Mouse (Mus musculus) stomach, postnatal 0 days (tissue): ENCODE measurements at regions not wholly inside any gene's neighbourhood (a gene's known extent, or its start where the extent isn't known, plus 50 kb on each side); places are given as distances from the start of the nearest gene placed in this dataset.
"Not testable (repeated sequence)": the region's sequence is repeated elsewhere in the genome, so short reads cannot be mapped to it uniquely, and the experiment has no call there.

ENCODE experiments used
- ATAC-seq: fragments of 200-750 bp; cut with Nextera tagmentation; 2 replicates; pipeline ENCODE4 v1.8.0; 2017; ENCODE audit not compliant: low FRiP score, low TSS enrichment
- DNase-seq: peaks from one replicate; pipeline ENCODE4 v3.0.0-alpha.2; 2016; ENCODE audit warnings: low spot score
- H3K27ac ChIP-seq: fragments of 300-500 bp; sonication (generic); replicated peaks from 2 replicates; pipeline ENCODE4 v1.5.1; 2014; ENCODE audit warnings: mild to moderate bottlenecking, control low read depth
- H3K27me3 ChIP-seq: fragments of 300-500 bp; sonication (generic); 2 replicates; pipeline ENCODE4 v1.6.1; 2014; ENCODE audit warnings: low read length; ENCODE audit not compliant: control insufficient read depth, insufficient read depth
- H3K36me3 ChIP-seq: fragments of 300-500 bp; sonication (generic); 2 replicates; pipeline ENCODE4 v1.6.1; 2014; ENCODE audit warnings: low read length, mixed read lengths; ENCODE audit not compliant: control insufficient read depth, insufficient read depth
- H3K4me1 ChIP-seq: fragments of 300-500 bp; sonication (generic); replicated peaks from 2 replicates; pipeline ENCODE4 v1.6.1; 2014; ENCODE audit warnings: antibody characterized with exemption; ENCODE audit not compliant: control insufficient read depth, insufficient read depth
- H3K4me2 ChIP-seq: fragments of 300-500 bp; sonication (generic); replicated peaks from 2 replicates; pipeline ENCODE4 v1.6.1; 2014; ENCODE audit warnings: low read depth, mild to moderate bottlenecking, control low read depth, moderate library complexity
- H3K4me3 ChIP-seq: fragments of 300-500 bp; sonication (generic); 2 replicates; pipeline ENCODE4 v1.5.1; 2014; ENCODE audit warnings: low read depth, low read length, control low read depth
- H3K9ac ChIP-seq: fragments of 300-500 bp; sonication (generic); 2 replicates; pipeline ENCODE4 v1.6.1; 2014; ENCODE audit warnings: mild to moderate bottlenecking, low read length, control low read depth, mixed read lengths
- H3K9me3 ChIP-seq: fragments of 300-500 bp; sonication (generic); 2 replicates; pipeline ENCODE4 v1.6.1; 2016; ENCODE audit warnings: low read length; ENCODE audit not compliant: control insufficient read depth
- CTCF ChIP-seq: IDR thresholded peaks from 2 replicates; pipeline ENCODE4 v1.5.1; 2016; ENCODE audit warnings: antibody characterized with exemption, low read depth, mild to moderate bottlenecking, moderate library complexity
- EP300 ChIP-seq: optimal IDR thresholded peaks from 2 replicates; pipeline ENCODE3; 2016; ENCODE audit warnings: antibody characterized with exemption
- whole genome bisulfite sequencing: fragments of 180-500 bp; shearing (Covaris S2); extraction: QIAGEN DNeasy Blood & Tissue Kit; methylation state at CpG from one replicate; pipeline ENCODE4 v1.1.7; 2014; 5-methylcytosine and 5-hydroxymethylcytosine counted together

DNA sequence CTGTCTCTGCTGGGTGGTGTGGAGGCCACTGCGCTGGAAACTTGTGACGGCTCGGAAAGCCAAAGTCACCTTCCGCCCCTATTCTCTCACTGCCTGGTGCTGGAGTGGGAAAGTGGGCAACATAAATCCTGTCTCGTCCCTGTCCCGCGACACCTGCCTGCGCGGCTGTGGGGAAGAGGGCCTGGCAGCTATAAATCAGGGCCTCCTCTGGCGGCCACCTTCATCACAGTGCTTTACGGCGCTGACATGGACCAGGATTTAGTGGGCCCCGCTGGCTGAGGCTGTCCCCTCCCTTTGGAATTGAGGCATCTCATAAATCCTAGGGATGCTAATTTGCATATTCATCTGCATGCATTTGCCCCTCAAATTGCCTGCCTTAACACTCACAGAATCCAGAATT lies 287.1 kb downstream of the Cyp26b1 start:
- no peaks in the 10 kb centered on the region for H3K9me3 ChIP-seq
- WGBS = 69% methylated on average over 13 of the region's 13 CpGs
- no peak for ATAC-seq
- no peak overlapping the region for H3K9ac ChIP-seq
- no peaks in the 10 kb centered on the region for H3K27me3 ChIP-seq
- H3K4me3 ChIP-seq = no peak overlapping the region
- TF ChIP-seq EP300 = no peak
- no peak for TF ChIP-seq CTCF
- no peak overlapping the region for H3K4me2 ChIP-seq
- no peaks in the 10 kb centered on the region for H3K36me3 ChIP-seq
- no peak for DNase-seq
- no peaks in the 10 kb centered on the region for H3K4me1 ChIP-seq
- H3K27ac ChIP-seq = no peak overlapping the region

DNA sequence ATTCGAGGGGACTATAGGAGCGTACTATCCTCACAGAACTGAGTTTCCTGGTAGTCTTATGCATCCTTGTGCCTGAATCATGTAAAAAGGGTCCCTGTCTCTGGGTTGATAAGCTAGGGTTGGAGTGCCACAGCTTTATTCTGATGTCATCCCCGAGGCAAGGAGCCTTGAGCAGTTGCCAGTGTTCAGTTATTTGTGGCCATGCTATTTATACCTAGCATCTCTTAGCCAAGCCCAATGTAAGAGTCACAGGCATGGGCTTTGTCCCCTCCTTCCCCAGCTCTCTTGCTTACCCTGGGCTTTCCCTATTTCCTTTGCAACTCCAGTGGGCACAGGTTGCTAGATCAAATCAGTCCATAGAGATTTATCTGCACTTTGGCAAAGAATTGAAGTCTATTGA lies 288.6 kb downstream of the Cyp26b1 start:
- no peak overlapping the region for H3K27ac ChIP-seq
- no peaks in the 10 kb centered on the region for H3K9me3 ChIP-seq
- 81% methylated on average over 3 of the region's 3 CpGs for WGBS
- no peak overlapping the region for H3K4me3 ChIP-seq
- DNase-seq = no peak
- no peak for TF ChIP-seq EP300
- no peak for TF ChIP-seq CTCF
- no peak overlapping the region for H3K4me2 ChIP-seq
- ATAC-seq = no peak
- H3K9ac ChIP-seq = no peak overlapping the region
- H3K36me3 ChIP-seq = no peaks in the 10 kb centered on the region
- no peaks in the 10 kb centered on the region for H3K4me1 ChIP-seq
- H3K27me3 ChIP-seq = no peaks in the 10 kb centered on the region

DNA sequence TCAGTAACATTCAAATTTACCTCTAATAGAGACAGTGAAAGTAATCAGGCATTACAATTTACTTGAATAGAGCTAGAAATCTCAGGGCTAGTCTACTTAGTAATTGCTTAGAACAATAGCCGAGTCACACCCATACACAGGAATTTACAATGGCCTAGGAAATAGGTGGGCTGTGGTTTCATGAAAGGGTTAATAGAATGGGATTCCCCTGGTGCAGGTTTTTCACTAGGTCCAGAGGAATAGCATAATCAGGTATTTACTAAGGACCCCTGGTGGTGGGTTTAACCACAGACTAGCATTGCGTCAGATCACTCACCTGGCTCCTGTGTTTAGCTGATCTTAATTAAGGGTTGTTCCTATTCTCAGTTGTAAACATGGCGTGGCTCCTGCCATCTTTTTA lies 290.8 kb downstream of the Cyp26b1 start:
- not testable (repeated sequence) for H3K36me3 ChIP-seq, H3K27me3 ChIP-seq, ATAC-seq, H3K4me1 ChIP-seq, H3K4me3 ChIP-seq, H3K9me3 ChIP-seq, H3K9ac ChIP-seq, H3K4me2 ChIP-seq, H3K27ac ChIP-seq, DNase-seq
- WGBS = 85% methylated on average over 3 of the region's 3 CpGs

DNA sequence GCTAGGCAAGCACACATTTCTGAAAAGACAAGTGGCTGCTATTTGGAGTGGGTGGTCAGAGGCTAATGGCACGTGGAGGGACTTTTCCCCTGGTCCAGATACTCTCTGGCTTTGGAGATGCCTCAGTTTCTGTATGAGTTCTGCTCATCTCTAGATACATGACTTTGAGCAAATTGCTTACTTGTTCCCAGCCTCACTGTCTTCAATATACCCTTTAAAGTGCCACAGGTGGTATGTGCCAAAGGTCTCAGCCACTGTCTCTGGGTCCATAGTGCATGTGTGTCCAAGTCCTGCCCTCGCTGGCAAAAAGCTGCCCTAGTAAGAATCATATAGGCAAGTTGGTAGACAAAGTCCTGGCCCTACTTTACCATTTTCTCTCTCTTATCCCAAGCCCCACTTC lies 291.5 kb downstream of the Dysf start:
- H3K4me2 ChIP-seq = no peak overlapping the region
- no peak overlapping the region for H3K27ac ChIP-seq
- H3K4me3 ChIP-seq = no peak overlapping the region
- no peaks in the 10 kb centered on the region for H3K27me3 ChIP-seq
- no peak overlapping the region for H3K9ac ChIP-seq
- ATAC-seq (no peak), DNase-seq (no peak)
- WGBS = 77% methylated on average over 2 of the region's 2 CpGs
- no peaks in the 10 kb centered on the region for H3K4me1 ChIP-seq
- TF ChIP-seq CTCF = no peak
- TF ChIP-seq EP300 = no peak
- no peaks in the 10 kb centered on the region for H3K9me3 ChIP-seq
- no peaks in the 10 kb centered on the region for H3K36me3 ChIP-seq

DNA sequence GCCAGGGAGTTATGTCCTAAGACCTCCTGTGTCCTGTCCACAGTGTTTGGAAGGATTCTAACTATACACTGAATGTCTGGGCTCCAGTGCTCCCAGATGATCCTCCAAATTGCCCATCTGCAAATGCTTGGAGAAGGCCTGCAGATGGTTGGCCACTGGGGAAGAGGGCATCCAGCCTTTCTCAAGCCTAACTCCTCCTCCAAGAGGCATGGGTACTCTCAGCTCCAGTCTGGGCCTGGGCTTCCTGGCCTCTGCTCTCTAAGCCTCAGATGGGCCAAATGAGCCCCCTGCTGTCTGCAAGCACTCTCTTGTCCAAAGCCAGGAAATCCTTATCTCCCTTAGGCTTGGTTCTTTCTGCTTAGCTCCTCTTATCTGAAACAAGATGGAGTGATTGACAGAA lies 290.8 kb downstream of the Dysf start:
- H3K27me3 ChIP-seq = no peaks in the 10 kb centered on the region
- TF ChIP-seq CTCF (peak; percentile 9; the same call in 1 of the 2 replicates), EP300 (no peak)
- H3K4me1 ChIP-seq = no peaks in the 10 kb centered on the region
- ATAC-seq (no peak), DNase-seq (no peak)
- H3K4me3 ChIP-seq = no peak overlapping the region
- no peak overlapping the region for H3K27ac ChIP-seq
- no peaks in the 10 kb centered on the region for H3K36me3 ChIP-seq
- H3K9ac ChIP-seq = no peak overlapping the region
- no peak overlapping the region for H3K4me2 ChIP-seq
- H3K9me3 ChIP-seq = no peaks in the 10 kb centered on the region

DNA sequence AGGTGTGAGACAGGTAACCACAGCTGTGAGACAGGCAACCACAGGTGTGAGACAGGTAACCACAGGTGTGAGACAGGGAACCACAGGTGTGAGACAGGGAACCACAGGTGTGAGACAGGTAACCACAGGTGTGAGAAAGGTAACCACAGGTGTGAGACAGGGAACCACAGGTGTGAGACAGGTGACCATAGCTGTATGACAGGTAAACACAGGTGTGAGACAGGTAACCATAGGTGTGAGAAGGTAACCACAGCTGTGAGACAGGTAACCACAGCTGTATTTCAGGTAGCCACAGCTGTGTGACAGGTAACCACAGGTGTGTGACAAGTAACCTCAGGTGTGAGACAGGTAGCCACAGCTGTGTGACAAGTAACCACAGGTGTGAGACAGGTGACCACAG lies 265.5 kb downstream of the Dysf start:
- not testable (repeated sequence) for DNase-seq, H3K4me2 ChIP-seq, H3K4me3 ChIP-seq, H3K4me1 ChIP-seq, H3K36me3 ChIP-seq, H3K27me3 ChIP-seq, H3K9ac ChIP-seq, H3K9me3 ChIP-seq, H3K27ac ChIP-seq, ATAC-seq
